Mouse (Mus musculus) T-helper 1 cell (primary cell): ENCODE data around the gene Khdc1a.

Experiments used
- in situ Hi-C: fragments of 300-600 bp; cut with MboI, MseI; formaldehyde crosslinking; loops from one replicate; pipeline ENCODE4 v1.15.1; 2025; ENCODE audit warnings: high pct_unique_total_duplicates

Gene Khdc1a

DNA sequence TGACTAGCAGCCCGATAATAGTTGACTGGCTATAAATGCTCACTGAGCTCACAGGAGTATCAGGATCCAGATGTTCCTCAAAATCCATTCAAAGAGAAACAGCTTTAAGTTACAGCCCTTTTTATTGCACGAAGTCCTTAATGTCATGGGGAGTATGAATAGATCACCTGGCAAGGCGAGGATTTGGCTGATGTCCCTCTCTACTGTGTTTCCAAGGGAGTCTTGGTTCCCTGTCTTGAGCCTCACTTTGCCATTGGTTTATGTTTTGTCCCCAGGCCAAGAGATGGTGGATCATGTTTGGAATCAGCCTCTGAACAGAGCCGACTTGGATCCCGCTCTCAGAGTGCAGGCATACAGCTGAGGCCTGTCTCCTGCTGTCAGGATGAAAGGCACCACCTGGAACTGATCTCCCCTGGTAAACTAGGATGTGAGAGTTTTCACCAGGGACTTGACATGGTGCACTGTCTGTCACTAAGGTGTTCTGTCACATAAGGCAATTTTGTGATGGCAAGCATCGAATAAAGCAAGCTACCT is 41.8 kb downstream of the Khdc1a start:
- in situ Hi-C loops = no loop called here
